Mouse (Mus musculus) monocyte, adult 5-6 weeks (primary cell): Measurements from ENCODE around the gene Crabp2. TPM values are rescaled to one million over a fixed set of nuclear protein-coding genes. Genes with fewer than 3 reads are reported as not detected.
"Not testable (repeated sequence)": the region's sequence is repeated elsewhere in the genome, so short reads cannot be mapped to it uniquely, and the experiment has no call there.

Source experiments
- ATAC-seq: fragments of 153-309, 156-312 bp; replicated peaks from 2 replicates; pipeline ENCODE4 v1.8.0; 2017; ENCODE audit warnings: mild to moderate bottlenecking; ENCODE audit not compliant: low TSS enrichment, insufficient number of reproducible peaks, severe bottlenecking, poor library complexity, low FRiP score
- total RNA-seq: library from RNA; stranded (forward); fragments of 200-1000, 200-491, 200-594 nt; gene quantifications from 3 replicates; pipeline ENCODE4 v1.2.3, GENCODE M21; 2017

Crabp2 gene
- total RNA-seq: not detected in 3 replicates

DNA sequence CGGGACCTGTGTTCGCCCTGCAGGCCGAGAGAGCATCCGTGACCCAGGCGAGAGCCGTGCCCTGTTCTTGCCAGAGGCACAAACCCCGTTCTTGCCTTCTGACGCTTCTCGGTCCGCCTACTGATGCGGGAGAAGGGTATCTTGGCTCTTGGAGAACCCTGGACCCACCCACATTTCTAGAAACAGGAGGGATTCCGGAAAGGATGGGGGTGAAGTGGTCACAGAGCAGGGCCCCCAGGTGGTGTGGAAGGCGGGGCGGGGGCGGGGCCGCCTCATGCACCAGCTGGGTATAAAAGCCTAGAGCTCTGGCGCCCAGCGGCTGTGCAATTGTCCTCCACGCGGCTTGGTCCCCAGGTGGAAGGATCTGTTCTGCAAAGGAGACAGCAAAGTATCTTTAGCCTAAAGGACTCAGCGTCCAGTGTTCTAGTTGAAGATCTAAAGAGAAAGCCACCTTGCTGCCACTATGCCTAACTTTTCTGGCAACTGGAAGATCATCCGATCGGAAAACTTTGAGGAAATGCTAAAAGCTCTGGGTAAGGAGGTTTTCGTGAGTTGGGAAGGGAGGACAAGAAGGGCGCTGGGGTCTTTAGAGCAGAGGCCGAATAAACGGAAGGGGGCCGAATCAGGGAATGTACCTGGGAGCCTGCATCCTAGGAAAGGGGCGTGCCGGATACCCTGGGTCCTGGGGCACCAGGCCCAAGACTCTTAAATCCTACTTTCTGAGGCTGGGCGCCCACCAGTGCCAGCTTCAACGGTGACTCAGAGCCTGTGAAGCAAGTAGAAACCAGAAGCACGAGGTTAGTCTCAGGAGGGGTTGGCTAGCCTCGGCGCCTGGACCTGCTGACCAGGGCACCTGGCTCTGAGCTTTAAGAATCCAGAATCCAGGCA lies at the start of gene Crabp2:
Crabp2 (plus strand) TSS at position 289 of the 888 bp plus-strand sequence.
- no peak for ATAC-seq

DNA sequence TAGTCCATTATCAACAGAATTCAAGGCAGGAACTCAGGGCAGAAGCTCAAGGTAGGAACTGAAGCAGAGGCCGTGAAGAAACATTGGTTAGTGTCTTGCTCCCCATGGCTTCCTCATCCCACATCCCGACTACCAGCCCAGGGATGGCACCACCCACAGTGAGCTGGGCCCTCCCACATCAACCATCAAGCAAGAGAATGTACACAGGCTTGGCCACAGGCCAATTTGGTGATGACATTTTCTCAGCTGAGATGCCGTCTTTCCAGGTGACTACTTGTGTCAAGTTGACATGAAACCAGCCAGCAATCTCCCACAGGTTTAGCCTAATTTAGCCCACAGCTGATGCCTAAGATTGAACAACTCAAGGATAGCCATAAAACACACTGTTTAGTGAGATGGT lies 49.2 kb upstream of the Crabp2 start:
- no peak for ATAC-seq

DNA sequence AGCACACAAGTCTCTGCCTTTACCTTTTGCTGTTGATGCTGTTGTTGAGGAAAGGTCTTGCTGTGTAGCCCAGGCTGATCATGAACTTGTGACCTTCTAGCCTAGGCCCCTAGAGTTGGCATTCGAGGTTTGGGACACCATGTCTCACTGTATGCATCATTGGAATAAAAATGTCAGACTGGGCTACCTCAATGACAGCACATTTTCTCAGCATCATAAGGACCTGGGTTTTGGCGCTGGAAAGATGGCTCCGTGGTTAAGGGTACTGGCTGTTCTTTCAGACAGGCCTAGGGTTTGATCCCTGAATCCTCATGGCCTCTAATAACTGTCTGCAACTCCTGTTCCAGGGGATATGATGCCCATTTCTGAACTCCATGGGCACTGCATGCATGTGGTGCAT lies 48.7 kb upstream of the Crabp2 start:
- no peak for ATAC-seq

DNA sequence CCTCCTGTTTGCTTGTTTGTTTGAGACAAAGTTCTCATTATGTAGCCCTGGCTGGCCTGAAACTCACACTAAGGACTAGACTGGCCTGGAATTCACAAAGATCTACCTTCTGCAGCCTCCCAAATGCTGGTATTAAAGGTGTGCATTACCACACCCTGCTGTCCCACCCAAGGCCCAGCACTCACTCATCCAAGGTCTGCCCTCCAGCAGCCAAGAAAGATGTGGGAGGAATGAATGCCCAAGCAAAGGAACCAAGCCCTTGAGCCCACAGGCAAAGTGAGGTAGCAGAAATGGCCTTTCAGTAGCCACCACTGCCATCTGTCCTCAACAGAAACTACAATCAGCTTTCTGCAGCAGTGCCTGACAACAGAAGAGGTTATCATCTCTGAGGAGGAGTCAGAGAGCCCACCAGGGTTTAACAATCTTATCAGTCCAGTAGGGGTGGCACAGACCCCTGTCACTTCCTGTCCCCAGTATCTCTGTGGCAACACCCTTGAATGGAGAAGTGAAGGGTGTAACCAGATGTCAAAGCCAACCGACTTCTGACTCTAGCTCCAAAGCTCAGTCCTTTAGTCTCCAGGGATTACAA lies 47.3 kb upstream of the Crabp2 start:
- no peak for ATAC-seq

DNA sequence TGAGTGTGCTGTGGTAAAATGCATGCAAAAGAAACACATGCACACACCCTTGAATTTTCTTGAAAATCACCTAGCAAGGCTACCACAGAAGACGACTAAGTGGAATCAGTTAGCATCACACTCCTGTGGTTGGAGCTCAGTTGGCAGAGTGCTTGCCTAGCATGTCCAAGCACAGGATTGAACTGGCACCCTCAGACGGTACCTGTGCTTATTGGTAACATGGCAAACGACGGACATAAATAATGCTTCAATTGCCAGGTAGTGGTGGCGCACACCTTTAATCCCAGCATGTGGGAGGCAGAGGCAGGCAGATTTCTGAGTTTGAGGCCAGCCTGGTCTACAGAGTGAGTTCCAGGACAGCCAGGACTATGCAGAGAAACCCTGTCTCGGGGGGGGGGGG lies 46.5 kb upstream of the Crabp2 start:
- not testable (repeated sequence) for ATAC-seq

DNA sequence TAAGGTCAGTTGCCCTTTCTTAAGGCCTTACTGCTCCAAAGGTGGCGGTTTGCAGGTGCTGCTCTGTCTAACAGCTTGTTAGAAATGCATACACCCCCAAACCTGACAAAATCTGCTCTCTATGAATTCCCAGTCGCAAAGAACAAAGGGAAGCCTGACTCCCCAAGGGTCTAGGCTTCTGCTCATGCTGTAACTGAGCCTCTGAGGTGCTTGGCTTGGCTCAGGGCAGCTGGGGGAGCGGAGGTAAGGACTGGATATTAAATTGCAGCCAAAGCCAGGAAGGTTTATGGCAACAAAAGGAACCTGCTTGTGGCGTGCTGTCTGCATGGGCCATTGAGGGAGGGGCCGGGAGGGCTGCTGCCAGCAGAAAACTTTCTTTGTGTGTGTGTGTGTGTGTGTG lies 44.6 kb upstream of the Crabp2 start:
- ATAC-seq: no peak

DNA sequence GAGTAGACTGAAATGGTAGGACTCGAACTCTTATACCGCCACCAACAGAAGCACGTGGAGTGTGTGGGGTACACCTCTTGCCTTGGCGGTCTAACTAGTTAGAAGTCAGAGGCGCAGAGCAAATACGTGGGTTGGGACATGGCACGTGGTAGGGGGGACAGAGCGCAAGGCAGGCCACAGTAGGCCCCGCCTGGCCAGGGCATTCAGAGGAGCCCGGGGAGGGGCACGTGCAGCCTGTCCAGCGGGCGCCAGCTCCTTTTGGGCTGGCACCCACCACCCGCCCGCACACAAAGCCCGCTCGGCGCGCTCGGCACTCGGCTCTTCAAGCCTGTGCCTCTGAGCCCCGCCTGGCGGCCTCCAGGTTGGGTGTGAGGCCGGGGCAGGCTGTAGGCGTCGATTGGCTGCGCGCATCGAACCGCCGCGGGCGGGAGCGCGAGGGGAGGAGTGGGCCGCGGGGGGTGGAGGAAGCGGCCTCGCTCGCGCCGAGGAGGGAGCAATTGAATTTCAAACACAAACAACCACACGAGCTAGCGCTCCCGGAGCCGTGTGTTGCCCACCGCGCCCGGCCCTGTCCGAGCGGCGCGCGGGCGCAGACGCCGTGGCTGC lies 42.5 kb upstream of the Crabp2 start, which contains the start of gene Hdgf:
Hdgf (plus strand) TSS at position 442 of the 606 bp plus-strand sequence.
- peak; percentile 81 for ATAC-seq

DNA sequence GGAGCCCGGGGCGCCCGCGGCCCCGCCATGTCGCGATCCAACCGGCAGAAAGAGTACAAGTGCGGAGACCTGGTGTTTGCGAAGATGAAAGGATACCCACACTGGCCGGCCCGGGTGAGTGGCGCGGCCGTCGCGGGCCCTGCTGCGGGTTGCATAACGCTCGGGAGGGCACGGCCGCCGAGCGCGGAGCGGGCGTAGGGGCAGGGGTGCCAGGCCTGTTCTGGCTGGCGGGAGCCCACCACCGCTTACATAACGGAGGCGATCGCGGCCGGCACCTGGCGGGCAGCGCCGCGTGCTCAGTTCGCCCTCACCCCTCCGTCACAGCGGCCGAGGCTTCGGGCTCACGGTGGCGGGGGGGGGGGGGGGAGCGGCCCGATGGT lies 41.9 kb upstream of the Crabp2 start:
- ATAC-seq: no peak

DNA sequence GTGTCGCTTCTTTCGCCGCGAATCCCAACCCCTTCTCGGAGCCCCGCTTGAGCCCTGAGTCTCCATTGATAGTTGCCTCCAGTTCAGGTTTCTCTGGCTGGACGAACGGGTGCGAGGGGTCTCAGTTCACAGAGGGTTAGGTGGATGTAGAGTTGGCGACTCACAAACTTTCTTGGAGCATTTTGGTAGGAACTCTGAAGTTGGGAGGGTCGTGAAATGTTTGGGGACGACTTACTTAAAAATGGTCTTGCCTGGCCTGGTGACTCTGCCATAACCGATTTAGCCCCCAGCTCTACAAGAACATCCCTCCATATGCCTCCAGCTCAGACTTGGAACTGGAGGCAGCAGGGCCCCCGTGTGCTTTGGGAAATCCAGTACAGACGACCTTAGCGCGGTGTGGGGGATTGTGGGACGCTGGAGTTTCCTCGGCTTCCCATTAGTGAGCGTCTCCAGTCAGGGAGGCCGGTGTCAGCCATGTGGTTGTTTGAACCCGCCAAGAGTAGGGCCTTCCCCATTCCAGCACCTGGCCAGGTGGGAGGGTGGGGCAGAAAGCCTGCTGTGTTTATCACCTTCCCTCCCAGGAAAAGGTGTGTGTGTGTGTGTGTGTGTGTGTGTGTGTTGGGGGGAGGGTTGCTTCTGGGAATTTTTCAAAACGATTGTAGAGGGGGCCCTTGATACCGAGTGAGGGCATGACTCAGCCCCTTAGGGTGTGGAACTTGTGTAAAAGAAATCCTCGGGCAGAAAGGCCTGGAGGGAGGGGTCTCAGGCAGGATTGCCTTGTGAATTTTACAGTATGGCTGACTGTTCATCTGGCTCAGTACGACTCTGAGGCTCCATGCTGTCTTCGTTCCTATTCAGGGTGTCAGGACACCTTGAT lies 41.2 kb upstream of the Crabp2 start:
- ATAC-seq: no peak

DNA sequence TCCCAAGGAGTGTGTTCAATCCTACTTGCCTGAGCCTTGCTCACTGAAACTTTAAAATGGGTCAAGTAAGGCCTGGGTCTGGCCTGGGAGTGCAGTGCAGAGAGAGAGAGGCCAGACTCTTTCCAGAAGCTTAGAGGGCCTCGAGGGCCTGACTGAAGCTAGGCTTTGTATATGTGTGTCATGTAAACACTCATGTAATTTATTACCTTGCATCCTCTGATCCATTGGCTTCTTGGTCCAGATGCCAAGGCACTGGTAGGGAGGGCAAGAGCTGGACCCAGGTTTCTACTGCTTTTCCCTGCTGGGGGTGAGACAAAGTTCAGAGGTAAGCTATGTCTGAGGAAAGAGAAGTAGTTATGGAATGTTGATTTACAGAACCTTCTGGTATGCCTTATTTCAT lies 40.6 kb upstream of the Crabp2 start:
- ATAC-seq: no peak

DNA sequence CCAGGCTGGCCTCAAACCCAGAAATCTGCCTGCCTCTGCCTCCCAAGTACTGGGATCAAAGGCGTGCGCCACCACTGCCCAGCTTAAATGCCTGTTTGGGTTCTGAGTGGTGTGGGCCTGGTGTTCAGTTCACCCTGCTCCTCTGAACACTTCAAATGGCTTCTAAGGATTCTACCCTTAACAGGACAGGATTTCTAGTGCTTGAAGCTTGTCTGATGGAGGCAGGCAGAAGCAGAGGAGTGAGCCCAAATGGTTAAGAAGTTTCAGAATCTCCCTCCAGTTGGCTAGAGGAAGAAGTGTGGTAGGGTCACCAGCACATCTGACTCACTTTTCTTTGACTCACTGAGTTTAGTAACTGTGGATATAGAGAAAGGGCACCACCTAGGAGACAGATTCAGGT lies 39.1 kb upstream of the Crabp2 start:
- no peak for ATAC-seq

DNA sequence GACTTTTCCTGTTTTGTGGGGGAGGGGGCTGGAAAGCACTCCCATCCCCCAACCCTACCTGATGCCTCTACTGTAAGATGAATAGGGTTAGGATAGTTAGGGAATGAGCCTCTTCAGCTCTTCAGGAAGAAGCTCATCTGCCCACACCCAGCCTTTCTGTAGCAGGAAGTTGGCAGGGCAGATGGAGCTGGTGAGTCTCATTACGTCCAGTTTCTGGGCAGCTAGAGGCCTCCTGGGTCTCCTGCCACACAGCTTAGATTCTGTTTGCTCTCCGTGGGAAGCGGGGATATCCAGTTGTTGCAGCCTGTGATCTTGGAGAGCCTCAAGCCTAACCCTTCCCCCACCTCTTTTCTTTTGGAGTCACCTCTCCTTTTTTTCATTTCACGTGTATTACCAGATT lies 38.6 kb upstream of the Crabp2 start:
- ATAC-seq: no peak

DNA sequence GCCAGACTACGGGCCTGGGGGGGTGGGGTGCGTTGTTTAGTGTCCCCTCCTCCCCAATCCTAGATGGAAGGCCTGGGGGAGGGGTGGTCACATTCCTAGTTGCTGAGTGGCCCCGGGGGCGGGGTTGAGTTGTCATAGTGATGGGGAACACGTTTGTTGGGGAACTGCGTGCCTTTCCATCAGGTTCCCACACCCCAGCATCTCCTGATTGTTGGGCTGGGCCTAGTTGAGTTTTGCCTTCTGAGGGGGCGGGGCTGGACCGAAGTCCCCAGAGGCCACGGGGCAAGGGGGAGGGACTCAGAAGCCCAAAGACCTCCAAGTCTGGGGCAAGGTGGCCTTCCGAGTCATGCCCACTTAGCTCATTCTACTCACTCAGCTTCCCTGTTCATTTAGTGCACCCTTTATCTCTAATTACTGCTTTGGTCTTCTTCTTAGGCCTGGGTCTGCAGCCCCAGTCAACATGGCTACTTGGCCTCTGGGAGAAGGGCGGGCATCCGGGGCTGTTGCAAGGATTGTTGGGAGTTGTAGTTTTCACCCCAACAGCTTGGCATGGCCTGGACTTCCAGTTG lies 37.8 kb upstream of the Crabp2 start:
- peak; percentile 66 for ATAC-seq

DNA sequence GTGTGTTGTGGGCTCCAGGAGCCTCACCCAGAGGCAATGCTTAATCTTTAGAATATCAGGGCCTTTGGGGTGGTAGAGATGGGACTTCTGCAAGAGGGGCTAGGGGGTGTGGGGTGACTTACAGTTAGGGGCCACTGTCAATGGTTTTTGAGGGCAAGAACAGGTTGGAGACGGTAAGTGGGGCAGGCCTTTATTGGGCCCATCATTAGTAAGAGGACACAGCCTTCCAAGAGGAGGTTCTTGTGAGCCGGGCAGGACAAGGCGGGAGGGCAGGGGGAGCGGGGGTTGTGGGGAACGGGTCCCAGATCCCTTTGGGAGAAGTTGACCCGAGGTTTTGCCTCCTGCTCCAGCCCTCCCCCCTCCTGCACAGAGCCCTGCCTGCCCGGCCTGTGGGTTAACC lies 35.0 kb upstream of the Crabp2 start:
- ATAC-seq: no peak

DNA sequence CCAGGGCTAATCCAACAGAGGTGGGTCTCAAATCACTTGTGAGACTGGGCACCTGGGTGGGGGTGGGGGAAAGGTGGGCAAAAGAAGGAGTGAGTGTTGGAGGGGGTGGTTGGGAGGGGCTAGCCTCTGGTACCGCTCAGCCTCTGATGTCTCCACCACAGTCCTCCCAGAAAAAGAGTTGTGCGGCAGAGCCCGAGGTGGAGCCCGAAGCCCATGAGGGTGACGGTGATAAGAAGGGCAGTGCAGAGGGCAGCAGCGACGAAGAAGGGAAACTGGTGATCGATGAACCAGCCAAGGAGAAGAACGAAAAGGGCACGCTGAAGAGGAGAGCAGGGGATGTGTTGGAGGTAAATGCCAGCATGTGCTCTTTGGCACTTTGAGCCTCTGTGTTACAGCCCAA lies 34.6 kb upstream of the Crabp2 start:
- no peak for ATAC-seq

DNA sequence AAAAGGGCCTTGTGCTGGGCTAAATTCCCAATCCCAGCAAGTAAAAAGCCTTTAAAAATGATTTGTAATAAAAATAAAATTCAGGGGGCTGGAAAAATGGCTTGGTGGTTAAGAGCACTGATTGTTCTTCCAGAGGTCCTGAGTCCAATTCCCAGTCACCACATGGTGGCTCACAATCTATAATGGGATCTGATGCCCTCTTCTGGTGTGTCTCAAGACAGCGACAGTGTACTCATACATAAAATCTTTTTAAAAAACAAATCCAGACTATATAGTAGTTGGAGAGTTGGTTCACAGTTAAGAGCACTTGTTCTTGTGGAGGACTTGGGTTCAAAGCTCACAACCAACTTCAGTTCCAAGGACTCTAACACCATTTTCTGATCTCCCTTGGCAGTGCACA lies 31.5 kb upstream of the Crabp2 start:
- ATAC-seq: no peak

DNA sequence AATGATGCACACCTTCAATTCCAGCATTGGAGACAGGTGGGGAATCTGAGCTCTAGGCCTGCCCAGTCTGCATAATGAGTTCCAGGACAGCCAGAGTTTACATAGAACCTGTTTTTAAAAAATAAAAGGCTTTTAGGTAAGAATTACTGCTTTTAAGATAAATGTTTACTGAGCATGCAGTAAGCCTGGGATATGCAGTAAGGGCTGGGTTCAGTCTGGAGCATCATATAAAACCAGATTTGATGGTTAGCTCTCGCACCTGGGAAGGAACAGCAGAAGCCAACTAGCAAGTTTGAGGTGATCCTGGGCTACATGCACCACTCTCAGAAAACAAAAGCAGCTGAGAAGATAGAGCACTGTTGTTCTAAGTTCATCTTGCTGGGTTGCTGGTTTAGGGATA lies 29.9 kb upstream of the Crabp2 start:
- ATAC-seq: no peak

DNA sequence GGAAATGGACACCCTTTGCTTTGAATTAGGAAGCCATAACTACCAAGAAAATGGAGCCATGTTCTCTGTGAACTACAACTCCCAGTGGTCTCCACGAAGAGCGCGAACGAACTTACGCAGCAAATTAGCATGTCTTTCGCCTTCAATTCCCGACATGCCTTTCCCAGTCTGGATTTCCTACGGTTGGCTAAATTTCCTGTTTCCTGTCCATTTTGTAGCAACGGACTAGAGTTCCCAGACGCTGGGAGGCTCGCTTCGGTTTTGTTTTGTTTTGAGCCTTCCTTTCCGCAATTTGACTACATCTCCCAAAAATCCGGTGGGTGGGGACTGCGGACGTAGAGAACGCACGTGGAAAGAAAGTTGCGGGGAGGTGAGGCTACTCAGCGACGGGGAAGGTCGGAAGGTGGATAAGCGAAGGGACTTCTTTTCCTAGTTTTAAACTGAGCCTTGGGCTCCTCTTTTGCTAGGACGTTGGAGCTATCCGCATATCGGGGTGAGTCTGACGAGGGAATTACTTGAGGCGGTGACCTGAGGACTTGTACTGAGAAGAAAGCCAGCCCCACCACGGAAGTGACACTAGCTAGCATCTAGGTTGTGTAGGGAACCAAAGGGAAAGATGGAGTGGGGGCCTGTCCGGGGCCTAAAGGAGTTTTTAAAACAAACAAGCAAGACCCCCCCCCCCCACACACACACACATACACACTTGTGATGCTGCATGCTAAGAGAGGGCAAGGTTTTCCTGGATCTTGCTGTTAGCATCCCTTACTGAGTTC lies 28.9 kb upstream of the Crabp2 start, which contains the start of gene Mrpl24:
Mrpl24 (plus strand) TSS at position 171 of the 773 bp plus-strand sequence.
- peak; percentile 87 for ATAC-seq
